Mouse (Mus musculus) megakaryocyte-erythroid progenitor cell, adult 5-6 weeks (primary cell): ENCODE measurements at regions not wholly inside any gene's neighbourhood (a gene's known extent, or its start where the extent isn't known, plus 50 kb on each side); places are given as distances from the start of the nearest gene placed in this dataset.

Experiments used
- ATAC-seq: replicated peaks from 2 replicates; pipeline ENCODE4 v1.8.0; 2016; ENCODE audit warnings: mild to moderate bottlenecking, inconsistent platforms; ENCODE audit not compliant: severe bottlenecking, poor library complexity, low FRiP score, low TSS enrichment

DNA sequence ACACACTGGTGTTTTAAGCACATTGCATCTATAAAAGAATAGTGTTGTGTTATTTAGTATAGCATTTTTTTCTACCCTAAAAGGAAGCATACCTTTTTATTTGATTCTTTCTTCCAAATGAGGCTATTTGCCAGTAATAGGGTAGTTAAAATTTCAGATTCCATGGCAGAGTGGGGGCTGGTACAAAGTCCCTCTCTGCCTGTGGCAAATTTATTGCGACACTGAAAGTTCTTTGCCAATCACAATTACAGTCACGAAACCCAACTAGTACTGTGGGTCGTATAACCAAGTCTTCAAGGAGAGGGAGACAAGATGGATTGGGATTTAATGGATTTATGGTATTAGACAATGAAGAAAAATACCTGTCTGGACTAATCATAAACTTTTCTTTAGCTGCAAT, 51.9 kb upstream of the Esrrg start:
- no peak for ATAC-seq
